Mouse (Mus musculus) granulocyte monocyte progenitor cell, adult 5-6 weeks (primary cell): ENCODE measurements at regions not wholly inside any gene's neighbourhood (a gene's known extent, or its start where the extent isn't known, plus 50 kb on each side); places are given as distances from the start of the nearest gene placed in this dataset.

Experiments
- ATAC-seq: replicated peaks from 2 replicates; pipeline ENCODE4 v1.8.0; 2016; ENCODE audit warnings: mild to moderate bottlenecking, moderate TSS enrichment, inconsistent platforms; ENCODE audit not compliant: poor library complexity, severe bottlenecking

DNA sequence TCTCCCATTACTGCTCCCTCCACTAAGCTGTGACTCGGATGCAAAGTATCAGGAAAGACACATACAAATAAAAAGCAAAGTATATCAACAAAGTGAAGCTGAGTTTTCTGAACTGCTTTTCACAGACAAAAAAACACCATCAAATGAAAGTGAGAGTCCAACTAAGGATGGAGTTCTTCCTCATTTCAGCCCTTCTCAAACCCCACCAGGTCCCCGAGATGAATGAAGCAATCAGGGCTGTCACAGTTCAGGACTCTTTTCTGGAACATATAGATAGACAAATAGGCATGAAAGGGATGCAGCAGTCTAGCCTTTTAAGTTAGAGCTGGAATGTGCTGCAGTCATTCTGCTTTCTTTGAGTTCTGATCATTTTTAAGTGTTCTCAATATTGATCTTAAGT lies 142.6 kb downstream of the Fzd1 start:
- ATAC-seq = peak; percentile 53

DNA sequence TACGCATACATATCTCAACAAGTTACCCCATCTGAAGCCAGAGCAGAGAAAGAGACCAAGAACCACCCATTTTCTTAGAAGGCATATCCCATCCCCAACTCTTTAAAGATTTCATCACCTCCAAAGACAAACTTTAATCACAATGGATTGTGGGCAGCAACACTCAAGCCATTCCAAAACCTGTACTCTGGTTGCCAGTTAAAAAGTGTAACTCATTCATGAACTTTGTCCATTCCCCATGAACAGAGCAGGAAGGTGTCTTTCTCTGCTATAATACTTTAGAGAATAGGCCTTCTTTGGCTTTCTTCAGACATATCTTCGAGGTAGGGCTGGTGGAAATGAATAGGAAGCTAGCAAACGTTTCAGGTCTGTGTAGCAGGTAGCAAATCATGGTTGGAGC lies 160.4 kb downstream of the Fzd1 start:
- ATAC-seq = no peak

GRCm38 (mm10) chr5:4595010-4595409 lies 162.8 kb downstream of the Fzd1 start:
- ATAC-seq = peak; percentile 30; the same call in 1 of the 2 replicates

- ATAC-seq = no peak
Measured at GRCm38 (mm10) chr5:4594562-4594961, 163.3 kb downstream of the Fzd1 start.

- ATAC-seq = no peak
Measured at GRCm38 (mm10) chr5:4593638-4594381, 164.0 kb downstream of the Fzd1 start.

GRCm38 (mm10) chr5:4591721-4592120 lies 166.1 kb downstream of the Fzd1 start:
- ATAC-seq = no peak

GRCm38 (mm10) chr5:4582702-4583475 lies 174.9 kb downstream of the Fzd1 start:
- peak; percentile 62 for ATAC-seq

DNA sequence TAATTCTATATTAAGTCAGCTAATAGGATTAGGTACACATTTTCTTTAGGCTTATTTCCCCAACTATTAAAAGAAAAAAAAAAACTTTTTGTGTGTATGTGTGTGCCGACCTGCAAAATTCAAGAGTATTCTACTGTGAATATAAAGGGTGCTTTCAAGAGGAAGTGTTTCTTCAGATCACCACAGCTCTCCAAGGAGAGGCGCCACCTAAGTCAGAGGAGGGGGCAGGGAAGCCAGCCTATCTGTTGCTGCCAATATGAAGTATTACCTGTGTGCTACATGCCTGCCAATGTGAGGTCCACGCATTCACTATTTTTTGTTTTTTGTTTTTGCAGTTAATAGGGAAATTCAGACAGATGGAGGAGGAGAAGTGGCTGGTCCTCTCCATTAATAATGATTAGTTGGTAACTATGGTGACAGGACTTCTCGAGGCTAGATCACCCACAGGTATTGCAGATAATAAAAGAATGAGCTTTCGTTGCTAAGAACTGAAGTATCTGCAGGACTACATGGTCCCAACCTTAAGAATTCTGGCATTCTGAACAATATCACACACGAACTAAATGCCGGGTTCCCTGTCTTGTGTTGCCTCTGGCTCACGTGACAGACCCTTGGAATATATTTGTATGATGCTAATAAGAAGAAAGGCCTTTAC lies 177.5 kb downstream of the Fzd1 start:
- no peak; the same call in 1 of the 2 replicates for ATAC-seq

- ATAC-seq = no peak
Measured at GRCm38 (mm10) chr5:4578856-4579255, 179.0 kb downstream of the Fzd1 start.

DNA sequence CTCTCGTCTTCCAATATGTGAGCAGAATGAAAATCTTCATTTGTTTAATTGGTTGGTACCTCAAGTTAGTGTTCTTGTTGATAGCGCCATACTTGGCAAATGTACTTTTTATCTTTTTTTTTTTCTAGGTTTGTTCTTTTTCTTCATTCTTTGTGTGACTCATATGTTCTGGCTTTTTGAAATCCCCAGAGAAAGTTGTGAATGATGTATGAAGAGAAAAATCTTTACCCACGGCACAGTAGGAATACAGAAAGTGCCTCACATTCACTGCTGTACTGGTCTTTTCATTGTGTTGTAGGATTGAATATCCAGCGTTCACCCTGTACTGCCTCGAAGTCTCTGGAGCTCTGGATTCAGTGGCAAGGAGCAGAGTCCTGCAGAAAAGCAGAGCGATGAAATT lies 180.7 kb downstream of the Fzd1 start:
- ATAC-seq = no peak

DNA sequence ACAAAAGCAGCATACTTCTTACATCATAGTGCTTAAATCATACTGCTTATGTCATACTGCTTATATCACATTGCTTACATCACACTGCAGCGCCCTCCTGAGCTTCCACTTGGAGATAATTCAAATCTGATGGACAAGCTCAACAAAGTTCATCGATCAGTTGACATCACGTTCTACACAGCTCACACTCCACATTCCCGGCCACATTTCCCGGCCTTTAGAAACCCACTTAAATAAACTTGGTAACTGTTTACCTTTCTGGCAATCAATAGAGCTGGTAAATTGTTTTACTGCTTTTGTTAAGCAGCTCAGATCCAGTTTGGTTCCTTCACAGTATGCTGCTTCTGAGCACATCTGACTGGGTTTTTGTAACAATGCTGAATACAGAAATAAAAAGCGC lies 194.0 kb downstream of the Fzd1 start:
- no peak for ATAC-seq

DNA sequence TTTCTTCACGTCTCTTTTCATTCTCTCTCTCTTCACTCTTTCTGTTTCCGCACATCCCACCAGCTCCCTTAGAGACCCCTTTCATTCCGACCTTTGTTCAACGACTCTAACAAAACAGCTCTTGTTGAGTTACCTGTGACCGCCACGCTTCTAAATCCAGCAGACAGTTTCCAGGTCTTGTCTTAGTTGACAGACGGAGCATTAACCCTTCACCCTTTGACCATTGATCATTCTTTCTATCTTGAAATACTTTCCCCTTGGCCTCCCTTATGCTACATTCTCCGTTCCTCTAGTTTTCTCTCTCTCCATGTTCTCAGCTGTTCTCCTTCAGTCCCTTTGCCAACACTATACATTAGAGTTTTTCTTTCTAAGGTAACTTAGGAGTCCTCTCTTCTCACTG lies 196.2 kb downstream of the Fzd1 start:
- ATAC-seq = no peak

DNA sequence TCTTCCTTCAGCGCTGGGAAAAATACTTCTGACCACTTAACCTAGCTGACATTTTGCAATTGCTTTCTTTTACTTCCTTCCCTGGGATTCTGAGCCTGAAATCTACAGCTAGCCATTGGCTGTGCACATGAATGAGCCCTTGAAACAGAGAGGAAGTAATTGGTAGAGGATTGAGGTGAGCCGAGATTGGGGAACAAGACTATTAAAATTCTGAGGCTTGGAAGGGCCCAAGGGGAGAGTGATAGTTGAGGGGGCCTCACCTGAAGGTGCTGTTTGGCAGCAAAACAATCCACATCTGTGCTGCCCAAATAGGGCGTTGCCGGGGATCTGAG lies 196.7 kb downstream of the Fzd1 start:
- peak; percentile 62 for ATAC-seq

GRCm38 (mm10) chr5:4560370-4561138 lies 197.3 kb downstream of the Fzd1 start:
- ATAC-seq = no peak

GRCm38 (mm10) chr5:4554972-4555371 lies 202.9 kb downstream of the Fzd1 start:
- ATAC-seq = no peak

- ATAC-seq = no peak
Measured at GRCm38 (mm10) chr5:4538572-4538971, 219.3 kb downstream of the Fzd1 start.

- peak; percentile 35; the same call in 1 of the 2 replicates for ATAC-seq
Measured at GRCm38 (mm10) chr5:4536790-4537189, 221.0 kb downstream of the Fzd1 start.

GRCm38 (mm10) chr5:4535951-4536350 lies 221.9 kb downstream of the Fzd1 start:
- ATAC-seq = no peak

GRCm38 (mm10) chr5:4534512-4534911 lies 223.3 kb downstream of the Fzd1 start:
- no peak for ATAC-seq

GRCm38 (mm10) chr5:4530236-4531067 lies 227.4 kb downstream of the Fzd1 start:
- ATAC-seq = peak; percentile 78
